Mouse (Mus musculus) central nervous system, embryonic 11.5 days (tissue): ENCODE data around the gene Galr3. TPM values are rescaled to one million over a fixed set of nuclear protein-coding genes. Genes with fewer than 3 reads are reported as not detected.

Source experiments
- polyA plus RNA-seq: library from polyadenylated mRNA; depleted of rRNA; stranded (reverse); fragments of >200 nt; gene quantifications from 2 replicates; pipeline ENCODE4 v1.2.3, GENCODE M21; 2012; rRNA removed

The Galr3 gene
- polyA plus RNA-seq = 0.18 and 0.24 TPM in 2 replicates

GRCm38 (mm10) chr15:79041585-79041984 lies at the start of gene Galr3:
Gene Galr3, plus strand, starts transcription at chr15:79041885.

GRCm38 (mm10) chr15:79028237-79028738 lies 13.4 kb upstream of the Galr3 start, which contains the start of gene H1f0:
Gene H1f0, plus strand, starts transcription at chr15:79028450.

GRCm38 (mm10) chr15:79062376-79063159 lies 20.9 kb downstream of the Galr3 start, which contains the start of gene Ankrd54:
Gene Ankrd54, minus strand, starts transcription at chr15:79062893.

GRCm38 (mm10) chr15:79074913-79075532 lies 33.3 kb downstream of the Galr3 start, which contains the start of gene Eif3l:
Gene Eif3l, plus strand, starts transcription at chr15:79075179.

Other genes starting within 250 kb of the Galr3 start
- gene Card10, start 238.8 kb upstream of the Galr3 start, polyA plus RNA-seq = 3.7 and 4.6 TPM in 2 replicates
- gene Cdc42ep1, start 199.3 kb upstream of the Galr3 start, polyA plus RNA-seq = 8.0 and 14.8 TPM in 2 replicates
- gene Lgals2, start 186.4 kb upstream of the Galr3 start, polyA plus RNA-seq = 0.93 and 1.00 TPM in 2 replicates
- gene Gga1, start 164.7 kb upstream of the Galr3 start, polyA plus RNA-seq = 47.5 and 50.7 TPM in 2 replicates
- gene Gm49510, start 142.2 kb upstream of the Galr3 start, polyA plus RNA-seq = 0.06 TPM in 2 replicates
- gene Sh3bp1, start 142.1 kb upstream of the Galr3 start, polyA plus RNA-seq = 17.2 and 36.7 TPM in 2 replicates
- 36.2 and 38.7 TPM in 2 replicates for gene Pdxp, start 128.0 kb upstream of the Galr3 start, polyA plus RNA-seq
- 294 and 553 TPM in 2 replicates for gene Lgals1, start 115.2 kb upstream of the Galr3 start, polyA plus RNA-seq
- 36.5 and 40.1 TPM in 2 replicates for gene Nol12, start 107.0 kb upstream of the Galr3 start, polyA plus RNA-seq
- gene Triobp, start 94.2 kb upstream of the Galr3 start, polyA plus RNA-seq = 51.7 and 58.0 TPM in 2 replicates
- gene H1f0, start 13.4 kb upstream of the Galr3 start, polyA plus RNA-seq = 366 and 397 TPM in 2 replicates
- 39.7 and 53.6 TPM in 2 replicates for gene Ankrd54, start 21.0 kb downstream of the Galr3 start, polyA plus RNA-seq
- gene Eif3l, start 33.3 kb downstream of the Galr3 start, polyA plus RNA-seq = 143 and 242 TPM in 2 replicates
- 18.6 and 19.1 TPM in 2 replicates for gene Micall1, start 67.0 kb downstream of the Galr3 start, polyA plus RNA-seq
- gene Polr2f, start 99.1 kb downstream of the Galr3 start, polyA plus RNA-seq = 211 and 410 TPM in 2 replicates
- 7.1 and 8.2 TPM in 2 replicates for gene 1700088E04Rik, start 99.4 kb downstream of the Galr3 start, polyA plus RNA-seq
- 4.5 and 20.6 TPM in 2 replicates for gene Sox10, start 123.4 kb downstream of the Galr3 start, polyA plus RNA-seq
- gene Pick1, start 187.3 kb downstream of the Galr3 start, polyA plus RNA-seq = 73.7 and 74.5 TPM in 2 replicates
- gene Gm49486, start 187.5 kb downstream of the Galr3 start, polyA plus RNA-seq = 0.86 and 1.3 TPM in 2 replicates
- 0.02 and 0.04 TPM in 2 replicates for gene Slc16a8, start 212.9 kb downstream of the Galr3 start, polyA plus RNA-seq
- gene Baiap2l2, start 243.7 kb downstream of the Galr3 start, polyA plus RNA-seq = 1.3 and 2.3 TPM in 2 replicates